In the genomic region with DNA sequence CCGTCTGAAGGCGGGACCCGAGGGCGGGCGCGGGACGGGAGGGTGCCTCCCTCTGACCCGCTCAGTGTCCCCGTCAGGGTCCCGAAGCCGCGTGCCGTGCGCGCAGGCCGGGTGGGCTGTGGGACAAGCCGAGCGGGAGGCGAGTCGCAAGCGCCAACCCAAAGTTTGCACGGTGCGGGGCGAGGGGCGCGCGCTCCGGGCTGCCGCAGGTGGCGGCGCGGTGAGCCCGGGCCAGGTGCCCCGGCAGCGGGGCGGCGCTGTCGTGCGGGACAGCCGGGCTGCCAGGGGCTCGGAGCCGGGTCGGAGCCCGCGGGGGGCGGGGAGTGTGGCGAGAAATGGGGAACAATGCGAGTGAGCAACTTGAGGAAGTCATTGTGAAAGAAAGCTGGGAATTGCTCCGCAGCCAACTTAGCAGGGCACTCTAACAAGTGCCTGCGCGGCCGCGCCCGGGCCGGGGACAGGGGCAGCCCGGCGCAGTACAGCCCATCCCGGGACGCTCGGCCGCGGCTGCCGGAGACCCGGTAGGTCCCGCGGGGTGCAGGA, we compare ENCODE assay signal across 8 mouse cellular contexts. TPM values are rescaled to one million over a fixed set of nuclear protein-coding genes. Genes with fewer than 3 reads are reported as not detected.
DNase-seq lines count a peak whose midpoint lies in the region; ATAC-seq lines count a peak whose summit lies in the region.

No protein-coding gene starts in this region.

- no peaks in the 10 kb centered on the region for H3K9me3 ChIP-seq in hindbrain, embryonic 16.5 days (ENCODE audit: control insufficient read depth, low read length)
- no peaks in the 10 kb centered on the region for H3K9me3 ChIP-seq in limb, embryonic 11.5 days (ENCODE audit: control insufficient read depth, low read length)
- H3K9me3 ChIP-seq in midbrain, embryonic 11.5 days (ENCODE audit: control insufficient read depth, low read length) = no peaks in the 10 kb centered on the region

- peak overlapping the region; percentile 68 for H3K4me3 ChIP-seq in hindbrain, embryonic 16.5 days (ENCODE audit: low read length)
- H3K4me3 ChIP-seq in limb, embryonic 11.5 days (ENCODE audit: low read depth, low read length) = peak overlapping the region; percentile 59
- peak overlapping the region; percentile 65 for H3K4me3 ChIP-seq in midbrain, embryonic 11.5 days (ENCODE audit: low read depth, low read length)

- H3K27ac ChIP-seq in hindbrain, embryonic 16.5 days (ENCODE audit: low read depth, low read length) = no peak overlapping the region
- H3K27ac ChIP-seq in limb, embryonic 11.5 days (replicated peaks; ENCODE audit: low read depth, low read length) = no peak overlapping the region
- H3K27ac ChIP-seq in midbrain, embryonic 11.5 days (ENCODE audit: low read depth, low read length) = no peak overlapping the region

- DNase-seq in ES-CJ7 (ENCODE audit: low read depth, low spot score) = peak; percentile 73
- DNase-seq in c-Kit-negative CD71-positive TER-119-positive erythroid progenitor cells, embryonic 14.5 days (ENCODE audit: low read depth, low spot score) = peak; percentile 44
- DNase-seq in gastrocnemius, postnatal 10 days = peak; percentile 41
- peak; percentile 61 for DNase-seq in limb, embryonic 11.5 days (ENCODE audit: low spot score)
- DNase-seq in midbrain, embryonic 11.5 days (ENCODE audit: low spot score, missing footprints) = peak; percentile 95
- DNase-seq in right cerebral cortex, postnatal 4 days = peak; percentile 22
- no peak for DNase-seq in c-Kit-positive CD71-positive TER-119-positive erythroid progenitor cells, embryonic 14.5 days (ENCODE audit: low spot score)

- WGBS in hindbrain, embryonic 16.5 days = under 1% methylated on average over 66 of the region's 66 CpGs
- under 1% methylated on average over 58 of the region's 66 CpGs for WGBS in limb, embryonic 11.5 days
- WGBS in midbrain, embryonic 11.5 days = under 1% methylated on average over 61 of the region's 66 CpGs

- H3K27me3 ChIP-seq in hindbrain, embryonic 16.5 days (replicated peaks; ENCODE audit: control insufficient read depth, insufficient read depth, low read length) = peaks cover 26% of the 10 kb centered on the region
- peaks cover 46% of the 10 kb centered on the region for H3K27me3 ChIP-seq in limb, embryonic 11.5 days (ENCODE audit: control insufficient read depth, insufficient read depth, low read length)
- peaks cover 26% of the 10 kb centered on the region for H3K27me3 ChIP-seq in midbrain, embryonic 11.5 days (ENCODE audit: control insufficient read depth, insufficient read depth, low read length)

- H3K4me1 ChIP-seq in hindbrain, embryonic 16.5 days (ENCODE audit: control insufficient read depth, insufficient read depth, low read depth, low read length) = peaks cover 11% of the 10 kb centered on the region
- no peaks in the 10 kb centered on the region for H3K4me1 ChIP-seq in limb, embryonic 11.5 days (ENCODE audit: control insufficient read depth, insufficient read depth, low read length)
- peaks cover 6% of the 10 kb centered on the region for H3K4me1 ChIP-seq in midbrain, embryonic 11.5 days (ENCODE audit: control insufficient read depth, insufficient read depth, low read length)

- peak overlapping the region; percentile 99 for H3K4me2 ChIP-seq in hindbrain, embryonic 16.5 days (ENCODE audit: low read length)
- peak overlapping the region; percentile 93 for H3K4me2 ChIP-seq in limb, embryonic 11.5 days (ENCODE audit: low read depth, severe bottlenecking)
- H3K4me2 ChIP-seq in midbrain, embryonic 11.5 days = peak overlapping the region; percentile 90

- no peaks in the 10 kb centered on the region for H3K36me3 ChIP-seq in hindbrain, embryonic 16.5 days (ENCODE audit: control insufficient read depth, insufficient read depth, low read length)
- no peaks in the 10 kb centered on the region for H3K36me3 ChIP-seq in limb, embryonic 11.5 days (ENCODE audit: control insufficient read depth, insufficient read depth, low read length)
- H3K36me3 ChIP-seq in midbrain, embryonic 11.5 days (ENCODE audit: control insufficient read depth, insufficient read depth, low read length) = no peaks in the 10 kb centered on the region

- H3K9ac ChIP-seq in hindbrain, embryonic 16.5 days (ENCODE audit: low read depth, low read length) = peak overlapping the region; percentile 58
- peak overlapping the region; percentile 57 for H3K9ac ChIP-seq in limb, embryonic 11.5 days (ENCODE audit: low read length)
- H3K9ac ChIP-seq in midbrain, embryonic 11.5 days (ENCODE audit: low read length) = peak overlapping the region; percentile 65

- peak; percentile 72 for ATAC-seq in hindbrain, embryonic 16.5 days
- peak; percentile 71 for ATAC-seq in limb, embryonic 11.5 days (ENCODE audit: insufficient number of reproducible peaks, low FRiP score, low TSS enrichment, low read depth)
- ATAC-seq in midbrain, embryonic 11.5 days (ENCODE audit: low FRiP score) = peak; percentile 83

RNA-seq across cellular contexts. Expression of gene Ikzf1, which starts 1.1 kb away (rescaled TPM):
- total RNA-seq in gastrocnemius, postnatal 10 days (2021) = 1 to 10 TPM; 1.1 to 2.6 TPM
- 1.3 and 1.4 TPM in 2 replicates for polyA plus RNA-seq in hindbrain, embryonic 16.5 days (2015; fragmentation: Nextera tagmentation; extraction: Ambion mirVana)
- polyA plus RNA-seq in limb, embryonic 11.5 days (2014; fragmentation: Nextera tagmentation; extraction: Ambion mirVana) = 1.7 and 1.9 TPM in 2 replicates
- 2.3 and 2.7 TPM in 2 replicates for polyA plus RNA-seq in midbrain, embryonic 11.5 days (2014; fragmentation: Nextera tagmentation; extraction: Ambion mirVana)

RNA-seq across cellular contexts. Expression of gene 4930512M02Rik, which starts 58.3 kb away (rescaled TPM):
- total RNA-seq in gastrocnemius, postnatal 10 days (2021) = not detected
- not detected in 2 replicates for polyA plus RNA-seq in hindbrain, embryonic 16.5 days (2015; fragmentation: Nextera tagmentation; extraction: Ambion mirVana)
- polyA plus RNA-seq in limb, embryonic 11.5 days (2014; fragmentation: Nextera tagmentation; extraction: Ambion mirVana) = not detected in 2 replicates
- polyA plus RNA-seq in midbrain, embryonic 11.5 days (2014; fragmentation: Nextera tagmentation; extraction: Ambion mirVana) = not detected in 2 replicates
